Mouse (Mus musculus): Measurements from ENCODE around the gene Maneal.
A peak's percentile ranks its signal among the peaks of the same experiment; 100 is the strongest.

Gene Maneal

DNA sequence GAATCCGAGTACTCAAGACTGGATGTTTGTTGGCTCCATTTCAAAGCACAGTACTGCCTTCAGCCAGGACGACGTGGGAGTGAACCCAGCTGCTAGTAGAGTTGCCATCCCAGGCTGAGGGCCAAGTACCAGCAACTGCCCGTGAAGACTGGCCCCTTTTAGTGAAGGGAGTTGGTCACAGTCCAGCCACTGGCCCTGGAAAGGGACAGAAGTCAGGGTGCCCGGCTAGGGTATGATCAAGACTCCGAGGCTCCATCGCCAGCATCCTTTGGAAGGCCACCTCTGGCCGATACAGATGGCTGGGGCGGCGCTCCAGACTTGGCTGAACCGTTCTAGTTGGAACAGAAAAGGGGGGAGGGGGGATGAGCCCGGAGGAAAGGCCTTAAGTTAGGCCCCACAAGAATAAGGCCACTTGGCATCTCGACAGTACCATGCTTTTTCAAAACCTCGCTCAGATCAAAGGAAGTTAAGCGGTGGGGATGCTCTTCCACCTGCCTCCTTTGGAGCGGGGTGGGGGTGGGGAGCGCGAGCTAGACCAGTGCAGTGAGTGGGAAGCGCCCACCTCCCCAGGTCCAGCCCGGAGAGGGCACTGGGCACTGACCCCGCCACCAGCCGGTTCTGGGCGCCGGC, 12.2 kb downstream of the Maneal start:
- peak; percentile 84 for DNase-seq (ENCODE audit: low spot score)

GRCm38 (mm10) chr4:124847573-124847972, 14.4 kb downstream of the Maneal start:
- peak; percentile 76 for DNase-seq (ENCODE audit: low spot score)

DNA sequence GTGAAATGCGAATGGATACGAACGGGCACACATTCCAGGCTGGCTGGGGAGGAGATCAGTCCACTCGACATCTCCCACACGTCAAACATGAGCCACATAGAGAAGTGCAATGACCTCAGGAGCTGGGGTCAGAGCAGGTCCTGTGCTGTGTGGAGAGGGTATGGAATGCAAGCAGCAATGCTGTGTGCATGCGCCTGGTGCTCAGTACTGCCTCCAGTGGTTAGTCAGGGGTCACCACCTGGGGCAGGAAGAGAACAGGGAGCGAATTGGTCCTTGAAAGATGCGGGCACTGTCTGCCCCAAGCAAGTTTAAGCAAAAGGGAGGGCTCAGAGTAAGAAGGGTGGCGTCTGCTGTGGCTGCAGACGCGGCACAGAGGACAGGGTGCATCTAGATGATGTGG, 18.5 kb downstream of the Maneal start:
- no peak for DNase-seq (ENCODE audit: low spot score)

DNA sequence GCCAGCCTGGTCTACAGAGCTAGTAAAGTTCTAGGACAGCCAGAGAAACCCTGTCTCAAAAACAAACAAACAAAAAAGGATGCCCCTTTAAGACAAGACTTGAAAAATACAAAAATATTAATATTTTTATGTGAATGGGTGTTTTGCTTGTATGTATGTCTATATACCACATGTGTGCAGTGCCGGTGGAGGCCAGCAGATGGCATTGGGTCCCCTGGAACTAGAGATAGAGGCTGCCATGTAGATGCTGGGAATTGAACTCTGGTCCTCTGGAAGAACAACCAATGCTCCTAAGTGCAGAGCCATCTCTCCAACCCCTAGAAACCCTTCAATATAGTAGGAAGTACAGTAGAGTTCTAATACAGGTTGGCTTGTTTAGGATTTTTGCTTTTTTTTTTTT, 21.0 kb downstream of the Maneal start:
- no peak for DNase-seq (ENCODE audit: low spot score)

DNA sequence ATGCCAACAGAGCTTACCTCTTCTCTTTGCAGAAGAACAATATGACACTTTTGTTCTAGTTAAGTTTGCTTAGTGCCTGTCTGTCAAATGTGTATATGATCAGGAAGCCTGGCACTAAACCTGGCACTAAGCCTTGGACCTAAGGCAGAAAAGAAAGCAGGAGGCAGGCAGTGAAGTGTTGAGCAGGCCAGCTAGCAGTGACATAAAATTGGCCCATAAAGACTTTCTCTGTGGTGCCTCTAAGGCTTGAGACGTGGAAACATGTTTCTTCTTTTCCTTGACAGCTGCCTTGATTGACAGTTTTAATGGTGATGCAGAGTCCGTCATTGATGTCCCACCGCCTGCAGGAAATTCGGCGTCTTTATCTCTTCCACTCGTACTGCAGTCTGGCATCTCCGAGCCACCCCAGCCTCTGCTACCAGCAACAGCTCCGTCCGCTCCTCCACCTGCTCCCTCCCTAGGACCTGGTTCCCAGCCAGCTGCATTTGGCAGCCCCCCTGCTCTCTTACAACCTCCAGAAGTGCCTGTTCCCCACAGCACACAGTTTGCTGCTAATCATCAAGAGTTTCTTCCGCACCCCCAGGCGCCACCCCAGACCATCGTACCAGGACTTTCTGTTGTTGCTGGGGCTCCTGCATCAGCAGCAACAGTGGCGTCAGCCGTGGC, 23.8 kb downstream of the Maneal start:
- DNase-seq (ENCODE audit: low spot score), result no peak

GRCm38 (mm10) chr4:124832796-124833195, 29.2 kb downstream of the Maneal start:
- DNase-seq (ENCODE audit: low spot score), result no peak

GRCm38 (mm10) chr4:124829671-124830070, 32.3 kb downstream of the Maneal start:
- DNase-seq (ENCODE audit: low spot score), result no peak

GRCm38 (mm10) chr4:124825371-124825965, 36.5 kb downstream of the Maneal start:
- no peak for DNase-seq (ENCODE audit: low spot score)

DNA sequence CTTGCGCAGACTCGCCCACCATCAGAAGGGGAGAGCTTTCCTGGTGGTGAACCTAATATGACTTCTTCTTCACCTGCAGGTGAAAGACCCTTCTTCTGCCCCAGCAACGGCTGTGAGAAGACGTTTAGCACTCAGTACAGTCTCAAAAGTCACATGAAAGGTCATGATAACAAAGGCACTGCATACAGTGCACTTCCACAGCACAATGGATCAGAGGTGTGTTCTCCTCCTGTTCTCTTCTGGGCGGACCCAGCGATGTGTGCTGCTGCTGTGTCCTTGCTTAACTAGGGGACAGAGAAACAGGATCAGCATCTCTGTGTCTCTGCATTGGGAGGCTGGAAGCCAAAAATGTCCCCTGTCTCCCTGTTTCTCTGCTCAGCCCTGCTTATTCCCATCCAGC, 37.0 kb downstream of the Maneal start:
- no peak for DNase-seq (ENCODE audit: low spot score)

GRCm38 (mm10) chr4:124818832-124819231, 43.1 kb downstream of the Maneal start:
- DNase-seq (ENCODE audit: low spot score), result no peak

DNA sequence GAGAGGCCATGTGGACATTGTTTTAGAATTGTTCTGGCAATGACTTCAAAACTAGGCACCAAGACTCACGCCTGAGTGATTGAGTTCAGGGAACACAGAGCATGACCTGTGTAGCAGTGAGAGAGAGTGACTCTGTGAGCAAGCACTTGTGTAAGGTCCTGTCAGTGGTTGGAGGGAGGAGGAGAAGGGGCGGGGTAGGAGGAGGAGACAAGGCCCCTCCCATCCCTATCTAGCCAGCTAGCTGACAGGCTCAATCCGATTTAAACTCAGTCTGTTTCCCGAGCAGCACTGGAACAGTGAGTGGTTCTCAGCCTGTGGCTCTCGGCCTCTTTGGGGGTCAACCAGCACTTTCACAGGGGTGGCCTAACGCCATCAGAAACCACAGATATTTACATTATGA, 44.2 kb downstream of the Maneal start:
- no peak for DNase-seq (ENCODE audit: low spot score)

- DNase-seq (ENCODE audit: low spot score), result peak; percentile 33
These were observed 46.1 kb downstream of the Maneal start for GRCm38 (mm10) chr4:124815901-124816300.

GRCm38 (mm10) chr4:124811347-124811975, 50.5 kb downstream of the Maneal start:
- DNase-seq (ENCODE audit: low spot score), result no peak

- DNase-seq (ENCODE audit: low spot score), result no peak
These were observed 51.9 kb downstream of the Maneal start for GRCm38 (mm10) chr4:124810056-124810455.

- DNase-seq (ENCODE audit: low spot score), result no peak
These were observed 52.7 kb downstream of the Maneal start for GRCm38 (mm10) chr4:124809136-124809883.

GRCm38 (mm10) chr4:124808511-124808910, 53.5 kb downstream of the Maneal start:
- no peak for DNase-seq (ENCODE audit: low spot score)

All from testis, postnatal 14 days (tissue).